Mouse (Mus musculus): ENCODE data around the gene Hyal2.
A peak's percentile ranks its signal among the peaks of the same experiment; 100 is the strongest.

Hyal2 gene

DNA sequence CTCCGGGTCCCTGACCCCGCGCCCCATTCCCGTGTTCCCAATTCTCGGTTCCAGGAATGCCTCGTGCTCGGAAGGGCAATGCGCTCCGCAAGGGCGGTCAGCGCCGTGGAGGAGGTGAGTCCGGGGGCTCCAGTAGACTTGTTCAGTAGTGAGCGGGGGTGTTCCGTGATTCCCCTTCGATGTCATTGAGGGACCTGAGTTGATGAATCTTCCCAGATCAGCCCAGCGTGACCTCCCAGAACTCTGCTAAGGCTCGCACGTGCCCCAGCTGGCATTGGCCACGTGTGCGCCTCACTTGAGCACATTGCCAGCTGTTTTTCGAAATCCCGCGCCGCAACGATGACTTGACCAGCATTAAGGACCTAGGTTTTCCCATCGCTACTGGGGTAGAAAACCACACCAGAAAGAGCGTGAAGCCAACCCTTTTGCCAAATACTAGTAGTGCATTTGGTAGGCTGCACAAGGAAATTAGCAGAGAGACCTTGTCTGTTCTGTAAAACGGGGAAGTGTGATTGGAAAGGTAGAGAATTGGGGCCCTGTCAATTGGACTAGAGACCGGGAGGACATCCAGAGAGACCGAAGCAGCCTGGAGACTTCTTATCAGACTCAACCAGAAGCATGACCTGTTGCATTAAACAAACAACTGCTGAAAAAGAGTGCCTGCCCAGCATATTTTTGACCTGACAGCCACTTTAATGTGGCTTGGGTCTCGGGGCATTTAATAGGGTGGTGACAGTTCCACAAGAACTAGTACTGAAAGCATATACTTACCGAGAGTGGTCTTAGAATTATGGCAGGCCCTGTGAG, 20.3 kb downstream of the Hyal2 start:
- DNase-seq (ENCODE audit: low spot score in 2 of 2), result no peak

DNA sequence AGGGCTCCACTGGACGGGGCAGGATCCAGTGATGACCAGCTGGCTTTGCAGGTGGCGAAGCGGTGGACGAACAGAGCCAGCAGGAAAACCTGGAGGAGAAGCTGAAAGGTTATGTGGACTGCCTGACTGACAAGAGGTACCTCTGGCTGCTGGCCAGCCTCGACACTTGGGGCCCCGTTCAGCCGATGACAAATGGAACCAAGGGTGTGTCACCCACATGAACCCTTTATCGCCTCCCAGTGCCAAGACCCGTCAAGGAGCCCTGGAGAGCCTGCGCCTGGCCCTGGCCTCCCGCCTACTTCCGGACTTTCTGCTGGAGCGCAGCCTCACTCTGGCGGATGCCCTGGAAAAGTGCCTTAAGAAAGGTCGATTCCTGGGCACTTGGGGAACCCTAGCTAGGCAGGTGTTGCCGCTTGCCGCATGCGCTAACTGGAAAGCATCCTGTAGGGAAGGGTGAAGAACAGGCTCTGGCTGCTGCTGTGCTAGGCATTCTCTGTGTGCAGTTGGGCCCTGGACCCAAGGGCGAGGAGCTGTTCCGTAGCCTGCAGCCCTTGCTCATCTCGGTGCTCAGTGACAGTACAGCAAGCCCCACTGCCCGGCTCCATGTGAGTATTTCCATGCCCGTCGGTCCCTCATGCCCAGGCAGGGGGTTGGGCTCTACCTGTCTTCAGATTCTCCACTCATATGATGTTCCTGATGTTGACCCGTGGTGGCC, 22.5 kb downstream of the Hyal2 start:
- no peak for DNase-seq (ENCODE audit: low spot score in 2 of 2)

DNA sequence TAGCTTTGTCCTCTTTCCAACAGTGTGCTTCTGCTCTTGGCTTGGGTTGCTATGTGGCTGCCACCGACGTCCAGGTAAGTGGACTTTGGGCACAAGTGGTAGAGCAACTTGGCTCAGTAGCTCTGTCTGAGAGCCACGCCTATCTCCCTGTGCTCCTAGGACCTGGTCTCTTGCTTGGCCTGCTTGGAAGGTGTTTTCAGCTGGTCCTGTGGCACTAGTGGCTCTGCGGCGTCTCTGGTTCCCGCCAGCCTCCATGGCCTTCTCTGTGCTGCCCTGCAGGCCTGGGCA, 23.0 kb downstream of the Hyal2 start:
- no peak for DNase-seq (ENCODE audit: low spot score in 2 of 2)

DNA sequence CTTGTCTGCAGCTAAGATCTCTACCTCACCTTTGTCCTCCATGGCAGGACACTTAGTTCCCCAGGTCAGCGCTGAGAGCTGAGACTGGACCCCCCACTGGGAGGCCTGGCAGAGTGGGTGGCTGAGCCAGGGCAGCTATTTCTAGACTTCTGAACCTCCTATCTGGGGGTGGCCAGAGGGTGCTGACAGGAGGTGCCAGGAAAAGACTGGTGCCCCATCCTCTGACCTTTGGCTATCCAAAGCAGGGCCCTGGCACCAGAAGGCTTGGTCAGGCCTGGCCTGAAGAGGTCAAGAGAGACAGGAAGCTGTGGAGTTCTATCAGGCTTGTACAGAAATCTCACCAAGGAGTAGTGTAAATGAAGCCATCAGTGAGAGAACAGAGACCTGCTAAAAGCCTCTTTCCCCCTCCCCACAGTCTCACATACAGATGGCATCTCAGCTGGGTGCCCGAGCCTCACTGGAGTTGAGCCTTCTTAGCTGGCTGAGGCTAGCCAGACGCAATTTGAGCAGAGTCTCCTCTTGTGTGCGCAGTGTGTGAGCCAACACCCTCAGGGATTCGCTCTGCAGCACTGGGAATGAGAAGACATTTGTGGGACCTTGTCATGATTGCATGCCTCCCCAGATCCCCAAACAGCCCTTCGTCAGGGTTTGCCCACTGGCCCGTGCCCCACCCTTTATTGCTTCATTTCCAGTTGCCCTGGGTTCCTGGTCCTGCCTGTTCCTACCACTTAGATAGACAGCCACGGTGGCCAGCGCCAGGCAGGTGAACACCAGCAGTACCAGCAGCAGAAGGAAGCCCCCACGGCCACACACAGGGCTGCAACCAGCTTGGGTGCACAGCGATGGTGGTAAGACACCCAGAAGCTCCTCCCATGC, 25.6 kb downstream of the Hyal2 start:
- no peak for DNase-seq (ENCODE audit: low spot score in 2 of 2)

DNA sequence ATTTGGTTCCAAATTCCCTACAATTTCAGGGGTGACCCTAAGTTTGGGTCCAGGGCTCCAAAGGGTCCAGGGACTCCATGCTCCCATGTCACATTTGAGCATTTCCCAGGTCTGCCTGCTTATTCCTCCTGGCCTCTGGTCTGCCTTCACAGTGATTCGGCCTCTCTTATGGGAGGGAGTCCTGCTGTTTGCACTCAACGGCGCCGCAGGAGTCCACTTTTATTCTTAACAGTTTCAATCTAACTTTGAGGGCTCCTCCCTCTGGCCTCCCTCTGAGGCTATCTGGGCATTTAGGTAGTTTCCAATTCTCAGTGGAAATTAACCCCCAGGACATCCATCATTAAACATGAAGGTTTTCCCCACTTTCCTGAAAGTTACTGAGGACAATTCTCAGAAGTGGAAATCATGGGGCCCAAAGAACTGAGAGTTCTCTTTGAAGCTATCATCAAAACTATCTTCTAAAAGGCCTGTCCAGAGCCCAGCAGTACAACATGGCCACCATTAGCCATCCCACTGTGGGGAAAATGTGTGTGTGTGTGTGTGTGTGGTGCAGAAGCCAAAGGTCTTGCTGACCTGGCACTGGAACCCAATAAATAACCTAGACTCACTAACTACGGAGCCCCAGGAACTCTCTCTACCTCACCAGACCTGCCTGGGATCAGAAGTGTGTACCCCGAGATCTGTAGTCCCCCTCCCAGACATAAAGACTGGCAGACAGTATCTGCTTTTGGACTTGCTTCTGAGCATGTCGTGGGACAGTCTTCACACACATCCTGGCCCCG, 26.7 kb downstream of the Hyal2 start:
- DNase-seq (ENCODE audit: low spot score in 2 of 2), result no peak

DNA sequence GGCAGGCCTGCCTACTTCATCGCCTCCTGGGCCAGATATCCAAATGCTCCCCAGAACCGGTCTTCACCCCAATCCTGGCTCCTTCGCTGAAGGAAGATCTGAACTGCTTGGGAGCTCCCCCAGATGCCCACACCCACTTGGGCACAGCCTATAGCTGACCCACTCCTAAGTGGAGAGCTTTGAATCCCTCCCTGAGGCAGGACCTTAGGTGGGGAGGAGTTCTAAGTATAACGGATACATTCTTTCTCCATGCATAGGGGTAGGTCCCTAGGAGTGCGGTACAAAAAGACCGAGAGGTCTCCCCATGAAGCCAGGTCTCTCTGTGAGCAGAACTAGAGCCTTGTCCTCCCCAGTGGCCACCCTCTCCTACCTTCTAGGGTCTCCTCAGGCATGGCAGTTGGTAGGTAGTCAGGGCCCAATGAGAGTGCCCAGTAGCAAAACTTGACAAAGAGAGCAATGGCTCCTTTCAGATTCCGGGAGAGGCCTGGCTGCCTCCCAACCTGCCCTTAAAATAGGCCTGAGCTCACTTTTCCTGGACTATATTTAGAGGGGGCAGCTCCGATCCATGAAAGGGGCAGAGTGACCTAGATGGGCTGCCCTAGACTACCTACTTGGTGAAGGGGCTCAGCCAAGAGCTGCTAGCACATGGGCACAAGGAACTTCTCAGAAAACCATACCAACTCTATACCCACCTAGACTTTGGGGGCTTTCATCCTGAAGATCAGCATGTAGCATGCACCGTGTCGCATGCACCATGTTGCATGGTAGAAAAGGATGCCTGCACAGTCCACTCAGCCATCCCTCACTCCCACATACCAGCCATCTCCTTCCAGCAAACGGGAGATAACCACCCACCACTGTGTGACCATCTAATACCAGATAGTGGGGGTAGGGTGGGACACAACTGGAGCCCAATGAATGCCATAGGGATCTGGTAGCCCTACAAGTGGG, 29.1 kb downstream of the Hyal2 start:
- no peak for DNase-seq (ENCODE audit: low spot score in 2 of 2)

DNA sequence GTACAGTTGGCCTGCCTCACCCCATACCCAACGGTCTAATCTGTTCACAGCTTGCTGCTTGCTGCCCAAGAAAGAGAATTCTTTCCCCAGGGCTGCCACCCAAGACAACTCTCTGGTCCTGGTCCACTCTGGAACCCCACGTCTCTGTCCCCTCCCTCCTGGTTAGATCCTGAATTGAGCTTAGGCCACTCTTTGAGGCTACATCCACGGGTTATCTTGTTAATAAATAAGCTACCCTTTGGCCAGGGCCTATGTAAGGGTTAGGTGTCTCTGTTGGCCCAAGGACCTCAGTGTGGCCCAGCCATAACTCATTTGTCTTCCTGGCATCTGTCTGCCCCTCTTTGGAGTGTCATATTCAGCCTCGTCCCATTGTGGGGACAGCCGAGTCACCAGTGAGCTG, 30.6 kb downstream of the Hyal2 start:
- DNase-seq (ENCODE audit: low spot score in 2 of 2), result no peak

DNA sequence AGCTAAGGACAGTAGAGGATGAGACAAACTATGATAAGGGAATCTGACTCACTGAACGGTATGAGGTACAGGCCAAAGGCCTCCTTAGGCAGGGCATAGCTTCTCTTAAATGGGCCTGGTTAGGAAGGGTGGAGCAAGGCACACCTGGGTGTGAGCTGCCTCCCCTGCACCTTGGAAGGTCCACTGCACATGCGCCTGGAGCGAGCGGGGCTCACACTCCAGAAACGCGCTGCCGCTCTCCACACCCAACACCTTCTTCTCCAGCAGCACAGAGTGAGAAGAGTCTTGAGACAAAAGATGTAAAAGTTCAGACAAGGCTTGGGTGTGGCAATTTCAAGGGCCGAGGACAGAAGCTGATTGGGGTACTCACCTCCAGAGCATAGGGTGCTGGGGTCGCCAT, 31.7 kb downstream of the Hyal2 start:
- DNase-seq (ENCODE audit: low spot score in 2 of 2), result no peak

DNA sequence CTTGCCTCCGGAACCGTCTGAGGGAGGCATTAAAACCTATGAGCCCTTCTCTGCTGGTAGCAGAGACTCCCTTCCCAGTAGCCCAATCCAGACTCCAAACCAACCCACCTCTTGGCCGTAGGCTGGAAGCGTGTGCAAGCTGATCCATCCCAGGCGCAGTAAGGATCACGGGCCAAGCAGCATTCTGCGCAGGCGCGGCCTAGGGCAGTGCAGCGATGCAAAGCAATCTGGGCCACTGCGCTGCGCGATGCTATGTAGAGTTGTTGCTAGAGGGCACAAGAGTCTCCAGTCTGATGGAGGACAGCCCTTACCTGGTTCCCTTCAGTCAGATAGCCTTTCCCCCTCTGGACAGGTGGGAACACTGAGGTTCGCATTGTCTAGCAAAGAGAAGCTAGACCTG, 32.1 kb downstream of the Hyal2 start:
- no peak for DNase-seq (ENCODE audit: low spot score in 2 of 2)

DNA sequence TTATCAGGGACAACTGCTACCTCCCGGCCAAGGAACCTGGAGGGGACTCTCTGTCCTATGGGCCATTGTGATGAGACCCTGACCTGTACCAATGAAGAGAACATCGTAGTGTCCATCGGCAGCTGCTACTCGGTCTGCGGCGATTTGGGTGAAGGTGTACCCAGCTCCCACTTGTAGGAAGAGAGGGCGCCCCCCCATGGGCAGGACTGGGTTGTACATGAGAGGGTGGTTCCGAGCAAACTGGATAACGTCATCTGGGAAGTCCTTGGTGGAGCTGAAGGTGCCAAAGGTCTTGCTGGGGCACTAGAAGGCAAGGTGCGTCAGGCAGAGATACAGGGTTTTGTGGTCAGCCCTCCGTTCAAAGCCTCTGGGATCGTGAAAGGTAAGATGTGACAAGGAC, 33.0 kb downstream of the Hyal2 start:
- no peak for DNase-seq (ENCODE audit: low spot score in 2 of 2)

DNA sequence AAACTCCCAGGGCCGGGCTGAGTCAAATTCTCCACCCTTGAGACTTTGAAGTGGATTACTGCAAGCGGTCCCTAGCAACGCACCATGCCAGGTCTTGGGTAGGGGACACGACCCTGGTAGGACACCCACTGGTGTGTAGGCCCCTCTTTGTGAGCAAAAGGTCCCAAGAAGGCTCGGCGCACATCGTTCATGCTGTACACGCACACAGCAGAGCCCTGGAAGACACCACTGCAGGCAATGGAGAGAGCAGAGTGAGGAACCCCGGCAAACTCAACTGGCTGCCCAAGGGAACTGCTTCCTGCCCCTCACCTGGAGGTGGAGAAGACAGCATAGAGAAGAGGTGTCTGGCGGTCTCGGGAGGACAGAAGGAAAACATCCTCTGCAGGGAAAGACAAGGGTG, 33.5 kb downstream of the Hyal2 start:
- DNase-seq (ENCODE audit: low spot score in 2 of 2), result no peak

DNA sequence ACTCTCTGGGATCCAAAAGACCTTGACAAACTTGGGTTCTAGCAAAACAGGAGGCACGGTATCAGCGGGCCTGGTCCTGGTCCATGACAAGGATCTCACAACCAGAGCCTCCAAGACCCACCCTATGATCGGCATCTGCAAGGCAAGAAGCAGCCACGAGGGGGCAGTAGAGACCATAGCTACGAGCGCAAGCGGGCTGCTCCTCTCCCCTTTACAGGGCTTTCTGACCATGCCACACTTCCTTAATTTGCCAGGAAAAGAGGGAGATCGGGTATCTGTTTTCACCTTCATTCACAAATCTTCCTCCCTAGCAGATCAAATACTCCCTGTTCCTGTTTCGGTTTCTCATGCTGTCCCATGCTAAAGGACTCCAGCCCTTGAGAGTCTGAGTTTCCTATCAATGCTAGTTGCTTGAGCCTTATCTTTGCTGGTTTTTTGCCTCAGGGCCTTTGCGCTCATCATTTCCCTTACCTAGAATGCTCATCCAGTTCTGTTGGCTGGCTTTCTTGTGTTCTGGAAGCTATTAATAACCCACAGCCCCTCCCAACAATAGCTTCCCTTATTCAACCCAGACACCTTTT, 34.4 kb downstream of the Hyal2 start:
- peak in 1 of 2 experiments; percentile 93 for DNase-seq (ENCODE audit: low spot score in 2 of 2)

DNA sequence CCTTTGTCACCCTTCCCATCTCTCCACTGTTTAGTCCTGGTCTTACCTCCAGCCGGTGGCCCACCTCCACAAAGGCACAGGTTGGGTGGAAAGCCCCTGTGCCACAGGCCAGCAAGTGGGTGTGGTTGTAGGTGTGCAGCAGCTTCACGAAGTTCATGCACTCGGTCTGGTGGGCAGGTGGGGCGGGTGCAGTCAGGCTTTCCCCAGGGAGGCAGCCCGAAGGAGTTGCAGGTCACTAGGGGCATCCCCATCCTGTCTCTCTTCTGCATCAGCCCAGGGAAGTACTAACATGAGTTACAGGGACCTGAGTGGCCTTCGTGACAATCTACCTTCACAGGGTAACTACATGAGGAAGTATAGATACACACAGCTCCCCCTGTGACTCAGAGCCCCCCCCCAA, 35.5 kb downstream of the Hyal2 start:
- DNase-seq (ENCODE audit: low spot score in 2 of 2), result no peak

DNA sequence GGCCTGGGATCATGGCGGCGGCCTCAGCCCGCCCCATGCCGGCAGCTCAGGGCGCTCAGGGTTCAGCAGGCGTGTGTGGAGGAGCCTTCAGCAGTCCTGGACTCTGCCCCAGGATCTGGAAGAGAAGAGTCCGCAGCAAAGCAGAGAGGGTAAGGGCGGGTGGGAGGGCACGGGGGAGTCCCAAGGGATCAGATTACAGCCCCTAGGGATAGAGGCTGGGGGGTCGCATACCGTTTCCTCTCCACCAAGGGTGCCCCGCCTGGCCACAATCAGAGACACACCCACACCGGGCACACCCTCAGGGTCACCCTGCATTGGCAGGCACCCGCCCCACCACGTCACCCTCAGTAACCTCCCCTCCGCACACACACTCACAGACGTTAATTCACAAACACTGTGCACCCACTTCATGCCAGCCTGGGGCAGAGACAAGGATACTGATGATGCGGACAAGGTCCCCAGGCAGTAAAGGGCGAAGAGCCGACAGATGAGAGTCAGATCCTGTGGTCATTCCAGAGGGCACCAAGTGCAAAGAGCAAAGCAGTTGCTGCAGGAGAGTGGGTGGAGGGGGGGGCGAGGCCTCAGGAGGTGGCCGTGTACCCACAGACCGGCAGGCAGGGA, 37.4 kb downstream of the Hyal2 start:
- DNase-seq (ENCODE audit: low spot score in 2 of 2), result no peak

DNA sequence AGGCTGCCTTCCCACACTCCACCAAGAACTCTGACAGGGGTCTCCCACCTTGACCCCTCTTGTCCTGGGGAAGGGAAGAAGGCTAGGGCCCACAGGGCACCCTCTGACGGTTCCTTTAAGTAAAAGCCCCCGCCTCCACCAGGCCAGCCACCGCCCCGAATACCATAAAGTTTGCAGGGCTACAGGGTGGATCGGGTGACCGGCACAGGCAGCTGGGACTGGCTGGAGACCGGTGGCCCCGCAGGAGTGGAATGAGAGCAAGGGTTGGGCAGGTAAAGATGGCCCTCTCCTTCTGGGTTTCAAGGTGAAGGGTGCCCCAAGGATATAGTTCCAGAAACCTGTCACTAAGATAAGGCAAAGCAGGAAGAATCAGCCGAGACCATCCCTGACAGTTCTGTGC, 38.8 kb downstream of the Hyal2 start:
- DNase-seq (ENCODE audit: low spot score in 2 of 2), result no peak

DNA sequence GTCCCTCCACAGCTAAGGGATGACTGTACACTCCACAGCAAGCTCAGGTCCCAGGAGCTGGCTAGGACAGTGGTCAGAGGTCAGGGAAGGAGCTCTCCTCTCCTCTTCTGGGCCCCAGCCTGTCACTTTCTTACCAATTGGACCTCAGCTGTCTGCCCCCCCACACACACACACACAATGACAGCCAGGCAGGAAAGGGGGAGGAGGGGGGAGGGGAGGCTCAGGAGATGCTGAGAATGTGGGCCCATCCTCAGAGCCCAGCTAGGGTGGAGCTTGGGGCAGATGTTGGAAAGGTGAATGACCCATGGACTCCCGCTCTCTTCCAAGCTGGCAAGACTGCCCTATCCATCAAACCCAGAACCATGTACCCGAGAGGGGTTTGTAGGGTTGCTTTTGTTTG, 39.3 kb downstream of the Hyal2 start:
- no peak for DNase-seq (ENCODE audit: low spot score in 2 of 2)

DNA sequence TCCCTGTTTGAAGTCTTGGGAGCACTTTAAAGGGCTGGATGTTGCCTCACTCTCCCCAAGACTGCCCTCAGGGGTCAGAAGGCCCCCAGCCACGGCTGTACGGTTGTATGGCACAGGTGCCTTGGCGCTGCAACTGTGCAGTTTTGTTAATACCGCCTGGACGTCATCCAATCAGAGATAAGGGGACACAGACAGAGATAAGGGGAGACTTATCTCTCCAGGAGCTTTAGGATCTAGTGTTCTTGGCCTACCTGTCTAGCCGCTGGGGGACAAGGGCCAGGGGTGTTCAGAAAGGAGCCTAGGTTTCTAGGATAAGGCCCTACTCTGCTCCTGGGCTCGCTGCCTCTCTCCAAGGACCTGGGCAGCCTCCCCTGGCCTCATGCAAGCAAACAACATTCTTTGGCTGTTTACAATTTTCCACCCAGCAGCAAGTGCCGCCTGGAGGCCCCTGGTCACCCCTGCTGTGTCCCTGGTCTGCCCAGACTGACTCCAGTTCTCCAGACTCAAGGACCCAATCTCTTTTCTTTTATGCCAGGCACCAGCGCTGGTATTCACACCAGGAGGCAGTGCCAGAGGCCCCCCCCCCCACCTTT, 40.0 kb downstream of the Hyal2 start:
- no peak for DNase-seq (ENCODE audit: low spot score in 2 of 2)

DNA sequence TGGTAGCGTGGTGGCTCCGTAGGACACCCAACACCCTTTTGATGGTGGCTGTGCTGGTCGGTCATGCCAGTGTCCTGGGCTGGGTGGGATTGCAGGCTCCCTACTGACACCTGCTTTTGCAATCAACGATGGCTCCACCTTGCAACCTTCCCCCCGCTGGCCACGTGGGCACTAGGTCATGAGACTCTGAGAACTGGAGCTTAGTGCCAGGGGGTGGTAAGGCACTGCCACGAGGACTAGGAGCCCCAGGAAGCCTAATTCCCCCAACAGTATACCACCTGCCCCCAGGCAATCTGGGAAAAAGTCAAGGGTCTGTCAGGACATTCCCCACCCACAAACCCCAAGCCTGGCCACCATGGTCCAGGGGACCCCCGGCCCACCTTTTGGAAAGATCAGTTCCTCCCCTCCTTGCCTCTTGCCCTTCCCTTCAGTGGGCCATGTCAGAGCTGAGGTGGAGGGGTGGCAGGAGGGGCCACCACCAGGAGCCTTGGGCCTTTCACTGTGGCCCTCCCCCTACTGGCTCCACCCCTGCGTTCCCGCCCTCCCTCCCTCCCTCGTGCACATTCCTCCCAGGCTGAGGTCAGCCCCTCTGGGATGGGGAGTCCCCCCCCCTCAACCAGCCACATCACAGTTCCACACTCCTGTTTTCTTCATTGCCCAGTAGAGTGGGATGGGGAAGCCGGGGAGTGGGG, 41.1 kb downstream of the Hyal2 start, which contains the start of gene Sema3b:
Gene Sema3b, minus strand, starts transcription at position 489 of the 692 bp plus-strand sequence.
- DNase-seq (ENCODE audit: low spot score in 2 of 2), result no peak

DNA sequence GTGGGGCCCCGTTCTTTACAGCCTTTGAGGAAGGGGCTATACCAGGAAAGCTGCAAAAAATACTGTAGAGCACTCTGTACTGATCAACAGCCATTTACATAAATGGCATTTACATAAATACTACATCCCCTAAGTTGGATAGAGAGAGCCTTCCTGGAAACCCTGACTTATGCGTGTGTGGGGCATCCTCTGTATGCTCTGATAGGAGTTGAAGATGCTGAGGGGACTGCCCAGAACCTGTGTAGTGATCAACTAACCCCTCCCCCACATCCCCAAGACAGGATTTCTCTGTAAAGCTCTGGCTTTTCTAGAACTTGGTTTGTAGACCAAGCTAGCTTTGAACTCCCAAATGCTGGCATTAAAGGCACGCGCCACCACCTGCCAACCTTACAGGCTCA, 41.7 kb downstream of the Hyal2 start:
- DNase-seq (ENCODE audit: low spot score in 2 of 2), result no peak

All from left cerebral cortex, adult 9 months (tissue).